Mouse (Mus musculus) lung, embryonic 14.5 days (tissue): ENCODE data around the gene Atf6b. TPM values are rescaled to one million over a fixed set of nuclear protein-coding genes. Genes with fewer than 3 reads are reported as not detected.

Source experiments
- ATAC-seq: fragments of 200-750 bp; cut with Nextera tagmentation; 2 replicates; pipeline ENCODE4 v1.8.0; 2017; ENCODE audit warnings: mild to moderate bottlenecking, moderate TSS enrichment, moderate library complexity; ENCODE audit not compliant: insufficient read depth
- DNase-seq: peaks from one replicate; pipeline ENCODE4 v3.0.0-alpha.2; 2015
- H3K27ac ChIP-seq: fragments of 300-500 bp; sonication (generic); 2 replicates; pipeline ENCODE4 v1.5.1; 2014; ENCODE audit warnings: low read depth, mild to moderate bottlenecking, moderate library complexity
- H3K27me3 ChIP-seq: fragments of 300-500 bp; sonication (generic); 2 replicates; pipeline ENCODE4 v1.6.1; 2014; ENCODE audit warnings: low read length, control low read depth; ENCODE audit not compliant: insufficient read depth
- H3K36me3 ChIP-seq: fragments of 300-500 bp; sonication (generic); 2 replicates; pipeline ENCODE4 v1.6.1; 2014; ENCODE audit warnings: control low read depth; ENCODE audit not compliant: insufficient read depth
- H3K4me1 ChIP-seq: fragments of 300-500 bp; sonication (generic); 2 replicates; pipeline ENCODE4 v1.6.1; 2014; ENCODE audit warnings: antibody characterized with exemption, control low read depth; ENCODE audit not compliant: insufficient read depth
- H3K4me2 ChIP-seq: fragments of 300-500 bp; sonication (generic); 2 replicates; pipeline ENCODE4 v1.6.1; 2014; ENCODE audit warnings: mild to moderate bottlenecking
- H3K4me3 ChIP-seq: fragments of 300-500 bp; sonication (generic); 2 replicates; pipeline ENCODE4 v1.5.1; 2014; ENCODE audit warnings: low read depth, low read length
- H3K9ac ChIP-seq: fragments of 300-500 bp; sonication (generic); 2 replicates; pipeline ENCODE4 v1.6.1; 2014
- H3K9me3 ChIP-seq: fragments of 300-500 bp; sonication (generic); 2 replicates; pipeline ENCODE4 v1.6.1; 2016; ENCODE audit warnings: low read depth, low read length, control low read depth
- CTCF ChIP-seq: IDR thresholded peaks from 2 replicates; pipeline ENCODE4 v1.5.1; 2016; ENCODE audit warnings: antibody characterized with exemption, low read depth
- WGBS: fragments of 180-500 bp; shearing (Covaris S2); extraction: QIAGEN DNeasy Blood & Tissue Kit; methylation state at CpG from one replicate; pipeline ENCODE4 v1.1.7; 2014; 5-methylcytosine and 5-hydroxymethylcytosine counted together
- polyA plus RNA-seq: library from polyadenylated mRNA; unstranded; fragments of >200 nt; fragmentation: Nextera tagmentation; extraction: Ambion mirVana; gene quantifications from 2 replicates; pipeline ENCODE4 v1.2.1, GENCODE M21; 2014

Gene Atf6b
- polyA plus RNA-seq, 1 experiment from 2014 or later: 74.8 TPM

DNA sequence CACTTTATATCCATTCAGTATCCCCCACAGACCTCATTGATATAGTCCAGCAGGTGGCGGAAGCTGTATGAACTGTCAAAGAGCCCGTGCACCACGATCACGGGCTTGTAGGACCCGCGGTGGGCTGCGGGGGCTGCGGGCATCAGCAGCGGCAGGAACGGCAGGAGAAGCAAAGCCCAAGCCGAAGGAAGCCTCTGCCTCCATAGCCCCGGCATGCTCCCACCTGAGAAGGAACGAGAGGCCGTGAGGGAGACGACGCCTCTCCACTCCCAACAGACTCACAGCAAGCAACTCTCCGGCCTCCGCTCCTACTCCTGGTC is 20.2 kb upstream of the Atf6b start:
- peaks cover 29% of the 10 kb centered on the region for H3K27me3 ChIP-seq
- peak; percentile 69 for TF ChIP-seq CTCF
- peak overlapping the region; percentile 92 for H3K4me2 ChIP-seq
- H3K9ac ChIP-seq: peak overlapping the region; percentile 73
- H3K4me1 ChIP-seq: peaks cover 16% of the 10 kb centered on the region; the same call in 1 of the 2 replicates
- H3K27ac ChIP-seq: peak overlapping the region; percentile 76
- WGBS: under 1% methylated on average over 18 of the region's 18 CpGs
- H3K9me3 ChIP-seq: no peaks in the 10 kb centered on the region
- ATAC-seq (peak; percentile 18), DNase-seq (peak; percentile 76)
- H3K36me3 ChIP-seq: peaks cover 12% of the 10 kb centered on the region; the same call in 1 of the 2 replicates
- H3K4me3 ChIP-seq: peak overlapping the region; percentile 69

DNA sequence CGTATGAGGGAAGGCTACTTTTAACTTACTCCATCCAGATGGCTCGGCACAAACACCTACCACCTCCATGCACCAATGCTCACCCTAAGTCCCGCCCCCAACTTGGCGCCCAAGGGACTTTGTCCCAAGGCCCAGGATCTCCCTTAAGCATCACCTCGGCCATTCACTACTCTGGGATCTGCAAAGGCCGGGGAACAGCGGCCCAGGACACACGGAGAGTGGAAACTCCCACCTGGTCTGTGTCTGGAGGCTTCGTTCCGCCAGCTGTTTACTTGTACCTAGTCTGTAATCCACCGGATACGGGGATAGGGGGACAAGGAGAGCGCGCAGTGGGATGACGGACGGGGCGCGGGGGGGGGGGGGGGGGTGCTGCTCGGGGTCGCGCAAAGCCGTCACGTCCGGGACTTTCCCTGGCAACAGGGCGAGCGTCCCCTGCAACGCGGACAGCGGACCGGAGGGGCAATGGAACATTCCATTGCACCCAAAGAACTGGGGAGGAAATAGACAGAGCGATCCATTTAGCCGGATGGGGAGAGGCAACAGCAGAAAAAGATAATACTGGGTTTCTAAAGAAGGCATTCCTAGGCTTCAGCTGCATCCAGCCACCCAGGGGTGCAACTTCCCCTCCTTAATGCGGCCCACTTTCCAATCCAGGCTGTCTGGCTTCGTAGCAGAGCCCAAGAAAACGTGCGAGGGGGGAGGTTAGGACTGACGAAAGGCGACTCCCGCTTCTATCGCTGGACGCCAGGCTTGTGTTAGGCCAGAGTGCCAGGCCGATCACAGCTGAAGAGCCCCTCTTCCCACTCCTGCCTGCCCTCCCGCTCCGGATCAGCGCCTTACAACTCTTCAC is 19.6 kb upstream of the Atf6b start:
- Histone ChIP-seq H3K9ac (peak overlapping the region; percentile 73), H3K4me3 (peak overlapping the region; percentile 69), H3K4me1 (peaks cover 16% of the 10 kb centered on the region; the same call in 1 of the 2 replicates), H3K27ac (peak overlapping the region; percentile 95), H3K4me2 (peak overlapping the region; percentile 92), H3K36me3 (peaks cover 9% of the 10 kb centered on the region; the same call in 1 of the 2 replicates), H3K9me3 (no peaks in the 10 kb centered on the region), H3K27me3 (peaks cover 35% of the 10 kb centered on the region)
- ATAC-seq: peak; percentile 80
- peak; percentile 94 for DNase-seq
- WGBS: under 1% methylated on average over 40 of the region's 45 CpGs
- TF ChIP-seq CTCF: no peak

DNA sequence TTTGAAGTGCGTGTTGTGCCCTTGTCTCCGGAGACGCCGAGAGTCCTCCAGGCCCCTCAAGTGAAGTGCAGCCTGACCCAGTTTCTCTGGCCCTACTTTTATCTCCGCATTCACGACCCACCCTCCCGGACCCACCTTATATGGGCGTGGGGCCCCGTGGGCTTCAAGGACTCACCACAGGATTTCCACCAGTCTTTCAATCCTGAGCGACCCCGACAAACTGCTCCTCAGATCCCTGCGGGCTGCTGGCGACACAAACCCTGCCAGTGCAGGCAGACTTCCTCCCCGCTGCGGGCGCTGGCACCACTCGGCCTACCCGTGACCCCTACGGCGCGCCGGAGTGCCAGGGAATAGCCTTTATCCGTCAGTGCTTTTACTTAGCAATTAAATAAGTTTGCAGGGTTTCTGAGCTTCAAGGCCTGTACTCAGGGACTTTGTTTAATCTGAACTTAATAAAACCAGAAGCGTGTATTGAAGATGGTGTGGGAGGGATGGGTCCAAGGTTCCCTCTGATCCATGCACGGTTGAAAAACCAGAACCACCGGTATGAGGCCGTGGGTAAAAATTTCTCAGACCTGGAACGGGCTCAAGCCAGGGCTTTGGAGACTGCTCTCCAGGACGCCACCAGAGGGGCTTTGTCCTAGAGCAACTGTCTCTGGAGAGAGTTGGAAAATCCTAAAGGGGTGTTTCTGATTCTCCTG is 18.9 kb upstream of the Atf6b start, which contains the start of gene Ppt2:
TSS of gene Ppt2 (minus strand) at position 568 of the 701 bp plus-strand sequence.
- WGBS: 3% methylated on average over 29 of the region's 29 CpGs
- TF ChIP-seq CTCF: no peak
- Histone ChIP-seq H3K9me3 (no peaks in the 10 kb centered on the region), H3K4me1 (peaks cover 16% of the 10 kb centered on the region; the same call in 1 of the 2 replicates), H3K36me3 (peaks cover 6% of the 10 kb centered on the region; the same call in 1 of the 2 replicates), H3K27ac (peak within 1 kb of the TSS; percentile 95), H3K27me3 (peaks cover 41% of the 10 kb centered on the region), H3K4me2 (peak within 1 kb of the TSS; percentile 92), H3K4me3 (peak within 1 kb of the TSS; percentile 69), H3K9ac (peak within 1 kb of the TSS; percentile 73)
- peak; percentile 59 for DNase-seq
- no peak for ATAC-seq

DNA sequence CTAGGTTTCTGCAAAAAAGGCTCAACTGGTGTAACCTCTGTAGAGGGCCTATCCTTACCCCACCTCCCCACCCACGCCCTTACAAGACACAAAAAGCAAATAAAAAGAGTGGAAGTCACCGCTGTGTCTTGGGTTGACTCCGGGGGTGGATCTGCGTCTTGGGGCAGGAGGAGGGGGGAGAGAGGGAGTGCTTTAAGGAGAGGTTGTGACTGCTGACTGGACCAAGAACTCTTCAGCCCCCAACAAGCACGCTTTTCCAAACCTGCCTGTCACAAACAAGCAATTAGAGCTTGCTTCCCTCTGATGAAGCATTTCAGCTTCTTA is 18.3 kb upstream of the Atf6b start:
- WGBS: 31% methylated on average over 5 of the region's 5 CpGs
- Histone ChIP-seq H3K4me1 (peaks cover 16% of the 10 kb centered on the region; the same call in 1 of the 2 replicates), H3K36me3 (peaks cover 6% of the 10 kb centered on the region; the same call in 1 of the 2 replicates), H3K4me3 (peak overlapping the region; percentile 69), H3K27ac (peak overlapping the region; percentile 95; the same call in 1 of the 2 replicates), H3K4me2 (peak overlapping the region; percentile 92), H3K27me3 (peaks cover 46% of the 10 kb centered on the region), H3K9me3 (no peaks in the 10 kb centered on the region), H3K9ac (peak overlapping the region; percentile 73)
- no peak for TF ChIP-seq CTCF
- DNase-seq (no peak), ATAC-seq (no peak)

DNA sequence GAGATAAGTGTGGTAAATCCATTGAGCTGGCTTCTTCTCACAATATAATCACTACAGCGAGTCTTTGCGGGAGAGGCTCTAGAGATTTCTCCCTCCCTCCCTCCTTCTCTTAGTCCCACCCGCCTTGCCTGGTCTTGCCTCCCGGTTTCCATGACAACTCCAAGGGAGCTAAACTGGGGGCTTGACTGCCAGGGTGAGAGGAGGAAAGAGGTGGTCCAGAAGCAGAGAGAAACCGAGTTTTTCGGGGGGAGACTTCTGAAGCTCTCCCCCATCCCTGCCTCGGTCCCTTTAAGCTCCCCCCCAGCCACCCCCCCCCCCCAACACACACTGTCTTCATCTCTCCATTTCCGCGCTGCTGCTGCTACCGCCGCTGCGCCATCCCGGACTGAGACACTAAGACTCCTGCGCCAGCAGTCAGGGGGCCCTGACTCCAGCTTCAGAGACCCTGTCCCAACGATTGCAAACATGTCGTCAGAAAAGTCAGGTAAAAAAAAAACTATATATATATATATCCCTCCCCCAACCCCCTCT is 17.7 kb upstream of the Atf6b start, which contains the start of gene Prrt1:
TSS of gene Prrt1 (plus strand) at position 313 of the 531 bp plus-strand sequence.
- ATAC-seq (no peak), DNase-seq (peak; percentile 65)
- Histone ChIP-seq H3K4me2 (peak within 1 kb of the TSS; percentile 92), H3K9me3 (no peaks in the 10 kb centered on the region), H3K27ac (peak within 1 kb of the TSS; percentile 95; the same call in 1 of the 2 replicates), H3K36me3 (peaks cover 6% of the 10 kb centered on the region; the same call in 1 of the 2 replicates), H3K9ac (peak within 1 kb of the TSS; percentile 73), H3K27me3 (peaks cover 51% of the 10 kb centered on the region), H3K4me3 (peak within 1 kb of the TSS; percentile 69), H3K4me1 (peaks cover 16% of the 10 kb centered on the region; the same call in 1 of the 2 replicates)
- no peak for TF ChIP-seq CTCF
- WGBS: under 1% methylated on average over 16 of the region's 16 CpGs

DNA sequence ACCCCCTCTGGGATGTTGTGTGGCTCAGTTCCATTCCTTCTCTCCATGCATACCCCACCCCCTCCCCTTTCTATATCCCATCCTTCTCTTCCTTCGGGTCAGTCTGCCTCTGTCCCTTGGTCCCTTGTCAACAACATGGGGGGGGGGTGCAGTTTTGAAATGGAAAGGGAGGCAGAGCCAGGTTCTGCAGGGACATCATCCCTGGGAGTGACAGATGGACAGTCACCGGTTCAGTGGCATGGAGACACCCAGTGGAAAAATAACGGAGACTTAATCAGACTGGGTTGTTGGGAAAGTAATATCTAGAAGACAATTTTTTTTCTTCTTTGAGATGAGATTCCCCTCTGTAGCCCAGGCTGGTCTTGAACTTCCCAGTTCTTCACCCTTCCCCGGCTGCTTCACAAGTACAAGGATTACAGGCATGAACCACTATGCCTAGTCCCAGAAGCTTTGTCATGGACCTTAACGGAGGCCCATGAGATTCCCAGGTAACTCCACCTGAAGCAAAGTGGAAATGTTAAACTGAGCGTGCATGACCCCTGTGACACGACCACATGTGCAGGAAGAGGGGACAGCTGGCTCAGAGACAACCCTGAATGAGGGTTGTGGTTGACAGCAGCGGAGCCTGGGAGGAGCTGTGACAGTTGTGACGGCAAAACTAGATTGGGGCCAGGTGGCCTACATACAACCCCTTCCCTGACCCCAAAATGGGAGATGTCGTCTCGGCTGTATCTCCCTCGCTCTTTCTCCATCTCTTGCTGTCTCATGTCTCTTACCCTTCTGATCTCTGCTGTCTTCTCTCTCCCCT is 16.9 kb upstream of the Atf6b start:
- Histone ChIP-seq H3K27ac (no peak overlapping the region), H3K4me3 (peak overlapping the region; percentile 21; the same call in 1 of the 2 replicates), H3K4me2 (peak overlapping the region; percentile 92), H3K4me1 (peaks cover 16% of the 10 kb centered on the region; the same call in 1 of the 2 replicates), H3K27me3 (peaks cover 51% of the 10 kb centered on the region), H3K36me3 (peaks cover 6% of the 10 kb centered on the region; the same call in 1 of the 2 replicates), H3K9ac (no peak overlapping the region), H3K9me3 (no peaks in the 10 kb centered on the region)
- TF ChIP-seq CTCF: no peak
- WGBS: 16% methylated on average over 12 of the region's 12 CpGs
- ATAC-seq (no peak), DNase-seq (no peak)
